Mouse (Mus musculus) macrophage (primary cell): Measurements from ENCODE around the gene Ano6. TPM values are rescaled to one million over a fixed set of nuclear protein-coding genes. Genes with fewer than 3 reads are reported as not detected.

Experiments used
- H3K27ac ChIP-seq: fragments of 350-480 bp; formaldehyde crosslinking; 2 replicates; pipeline ENCODE4 v1.9.0; 2021
- H3K36me3 ChIP-seq: fragments of 350-480 bp; formaldehyde crosslinking; 2 replicates; pipeline ENCODE4 v1.9.0; 2021; ENCODE audit errors: inconsistent target
- H3K4me3 ChIP-seq: fragments of 350-480 bp; formaldehyde crosslinking; 2 replicates; pipeline ENCODE4 v1.9.0; 2021; ENCODE audit errors: inconsistent target
- H3K79me2 ChIP-seq: fragments of 350-480 bp; formaldehyde crosslinking; 2 replicates; pipeline ENCODE4 v1.9.0; 2021; ENCODE audit errors: inconsistent target
- whole genome bisulfite sequencing: methylation state at CpG from one replicate; pipeline ENCODE4 v1.1.7; 2026; ENCODE audit warnings: inconsistent platforms; ENCODE audit not compliant: missing documents; 5-methylcytosine and 5-hydroxymethylcytosine counted together
- polyA plus RNA-seq: library from polyadenylated mRNA; stranded (reverse); fragments of 250-400 nt; gene quantifications from 3 replicates; pipeline ENCODE4 v1.2.4, GENCODE M21; 2018; ENCODE audit warnings: inconsistent platforms

Ano6 gene
- polyA plus RNA-seq, 1 experiment from 2014 or later: 124 TPM

DNA sequence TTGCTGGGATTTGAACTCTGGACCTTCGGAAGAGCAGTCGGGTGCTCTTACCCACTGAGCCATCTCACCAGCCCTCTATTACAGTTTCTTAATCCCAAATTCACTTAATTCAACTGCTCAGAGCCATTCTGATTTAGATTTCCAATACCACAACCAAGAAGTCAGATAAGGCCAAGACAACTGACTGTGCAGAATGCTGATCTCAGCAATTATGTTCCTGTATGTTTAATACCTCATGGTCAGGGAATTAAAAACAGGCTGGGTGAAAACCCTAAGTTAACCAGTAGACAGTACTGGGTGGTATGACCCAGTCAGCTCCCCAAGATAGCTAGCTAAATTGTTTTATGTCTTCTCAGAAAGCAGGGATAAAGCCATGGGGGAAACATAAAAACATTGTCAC is 176.3 kb downstream of the Ano6 start:
- H3K4me3 ChIP-seq: no peak overlapping the region
- WGBS: no CpG with 5 or more reads among the region's 2 CpGs
- no peaks in the 10 kb centered on the region for H3K79me2 ChIP-seq
- H3K27ac ChIP-seq: no peak overlapping the region
- H3K36me3 ChIP-seq: peaks cover 51% of the 10 kb centered on the region

DNA sequence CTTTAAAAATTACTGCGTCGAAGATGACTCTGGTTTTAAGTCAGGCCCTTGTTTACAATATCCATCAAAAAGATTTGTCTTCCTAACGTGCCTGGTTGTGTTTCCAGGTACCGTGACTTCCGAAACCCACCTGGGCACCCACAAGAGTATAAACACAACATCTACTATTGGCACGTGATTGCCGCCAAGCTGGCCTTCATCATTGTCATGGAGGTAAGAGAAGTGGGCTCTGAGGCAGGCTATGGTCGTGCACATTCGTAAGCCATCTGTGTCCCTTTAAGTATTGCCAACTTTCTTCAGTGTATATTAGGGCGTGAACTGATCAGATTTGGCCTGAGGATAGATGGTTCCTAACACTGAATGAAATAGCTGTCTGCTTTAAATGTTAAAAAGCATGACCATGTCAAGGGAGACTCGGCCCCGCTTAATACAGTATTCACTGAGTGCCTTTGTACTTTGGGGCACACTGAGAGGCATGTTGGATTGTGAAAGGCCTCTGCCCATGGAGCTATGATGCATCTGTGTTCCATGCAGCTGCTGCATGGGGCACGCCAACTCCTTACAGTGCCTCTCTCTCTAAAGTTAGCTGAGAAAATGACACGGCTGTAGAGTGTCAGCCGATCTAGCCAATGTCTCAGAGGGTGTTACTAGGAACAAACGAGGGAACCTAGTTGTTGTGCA is 177.0 kb downstream of the Ano6 start:
- Histone ChIP-seq H3K27ac (no peak overlapping the region), H3K4me3 (no peak overlapping the region), H3K36me3 (peaks cover 58% of the 10 kb centered on the region), H3K79me2 (no peaks in the 10 kb centered on the region)
- WGBS: 96% methylated on average over 16 of the region's 16 CpGs

DNA sequence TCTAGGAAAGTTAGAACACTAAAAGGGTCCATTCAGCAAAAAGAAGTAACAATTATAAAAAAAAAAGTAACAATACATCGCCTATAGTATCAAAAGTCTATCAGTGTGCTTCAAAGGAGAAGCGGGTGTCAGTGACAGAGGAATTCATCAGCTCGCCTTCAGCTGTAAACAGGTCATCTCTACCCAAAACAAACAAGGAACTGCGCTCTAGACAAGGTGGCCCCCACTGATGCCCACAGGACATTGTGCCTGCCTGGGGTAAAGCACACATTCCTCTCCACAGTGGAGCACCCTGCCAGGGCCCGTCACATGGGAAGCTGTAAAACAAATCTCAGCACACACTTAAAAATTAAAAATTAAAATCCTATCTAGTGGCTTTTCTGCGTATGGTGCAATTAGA is 179.0 kb downstream of the Ano6 start:
- Histone ChIP-seq H3K36me3 (peaks cover 71% of the 10 kb centered on the region), H3K4me3 (no peak overlapping the region), H3K27ac (no peak overlapping the region), H3K79me2 (no peaks in the 10 kb centered on the region)
- WGBS: 96% methylated on average over 5 of the region's 6 CpGs

DNA sequence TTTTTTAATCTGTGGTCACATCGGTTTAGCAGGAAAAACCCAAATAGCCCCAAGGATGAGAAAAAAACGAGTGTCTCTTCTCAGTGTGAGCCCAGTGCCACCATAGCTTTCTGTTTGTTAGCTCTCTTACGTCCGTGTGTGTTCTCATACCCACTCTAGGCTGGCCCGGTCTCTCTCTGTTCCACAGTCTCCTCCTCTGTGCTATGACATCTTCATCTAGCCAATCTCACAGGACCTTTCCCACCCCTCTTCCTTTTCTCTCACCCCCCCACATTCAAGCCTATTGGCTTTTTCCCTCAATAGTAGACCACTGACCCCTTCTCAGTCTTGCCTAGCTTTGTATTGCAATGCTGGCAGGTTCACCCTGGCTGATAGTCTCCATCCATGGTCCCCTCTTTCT is 179.5 kb downstream of the Ano6 start:
- Histone ChIP-seq H3K4me3 (no peak overlapping the region), H3K27ac (no peak overlapping the region), H3K79me2 (no peaks in the 10 kb centered on the region), H3K36me3 (peaks cover 71% of the 10 kb centered on the region)
- WGBS: 98% methylated on average over 5 of the region's 5 CpGs

DNA sequence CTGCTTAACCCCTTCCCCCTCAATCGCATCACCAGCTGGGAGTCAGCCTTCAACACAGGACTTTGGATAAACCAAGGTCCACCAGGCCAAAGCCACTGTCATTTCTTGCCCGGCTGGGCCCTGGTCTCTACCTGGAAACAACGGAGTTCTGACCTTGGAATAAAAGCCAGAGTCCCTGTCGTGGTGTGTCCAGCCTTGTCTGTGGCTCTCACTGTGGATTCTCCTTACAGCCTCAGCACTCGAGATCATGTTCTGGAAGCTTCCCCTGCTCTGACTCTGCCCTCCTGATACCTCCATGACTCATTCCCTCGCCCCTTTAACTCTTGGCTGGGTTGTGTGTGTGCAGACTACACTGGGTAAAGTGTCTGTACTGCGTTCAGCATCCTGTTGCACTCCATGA is 180.0 kb downstream of the Ano6 start:
- peaks cover 71% of the 10 kb centered on the region for H3K36me3 ChIP-seq
- WGBS: 88% methylated on average over 7 of the region's 7 CpGs

DNA sequence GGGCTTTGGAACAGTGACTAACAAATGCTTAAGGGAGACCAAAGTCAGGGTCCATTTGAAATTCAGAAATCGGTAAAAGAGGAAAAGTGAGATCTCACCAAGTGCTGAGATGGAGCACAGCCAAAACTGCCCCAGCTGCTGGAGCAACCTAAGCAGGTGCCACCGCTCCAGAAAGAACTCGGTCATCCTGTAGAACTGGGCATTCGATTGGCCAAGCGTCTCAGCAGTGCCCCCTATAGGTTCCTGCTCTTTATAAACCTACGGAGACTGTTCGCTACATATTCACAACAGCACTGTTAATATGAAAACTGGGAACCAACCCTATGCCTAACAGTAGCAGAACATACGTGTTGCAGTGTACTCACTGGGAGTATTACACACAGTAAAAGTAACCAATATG is 180.7 kb downstream of the Ano6 start:
- WGBS: 95% methylated on average over 8 of the region's 8 CpGs
- Histone ChIP-seq H3K36me3 (peaks cover 68% of the 10 kb centered on the region), H3K27ac (no peak overlapping the region), H3K4me3 (no peak overlapping the region), H3K79me2 (no peaks in the 10 kb centered on the region)

More for the DNA sequence above, 180.0 kb downstream of the Ano6 start:
- Histone ChIP-seq H3K79me2 (no peaks in the 10 kb centered on the region), H3K4me3 (no peak overlapping the region), H3K27ac (no peak overlapping the region)

DNA sequence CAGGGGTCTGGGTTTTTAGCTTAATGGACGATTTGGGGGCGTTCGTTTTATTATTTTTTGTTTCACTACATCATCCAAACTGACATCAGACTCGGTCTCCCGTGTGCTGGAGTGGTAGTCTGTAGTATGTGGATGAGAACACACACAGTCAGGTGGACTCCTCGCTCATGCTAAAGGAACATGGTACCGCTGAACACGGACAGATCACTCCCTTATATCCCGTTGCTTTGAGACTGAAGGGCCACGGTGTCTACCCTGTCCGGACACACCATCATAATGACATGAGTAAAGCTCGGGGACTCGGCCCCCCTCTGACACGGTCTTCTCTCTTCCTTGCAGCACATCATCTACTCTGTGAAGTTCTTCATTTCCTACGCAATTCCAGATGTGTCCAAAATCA is 181.5 kb downstream of the Ano6 start:
- no peak overlapping the region for H3K27ac ChIP-seq
- 92% methylated on average over 15 of the region's 15 CpGs for WGBS
- peaks cover 63% of the 10 kb centered on the region for H3K36me3 ChIP-seq
- H3K4me3 ChIP-seq: no peak overlapping the region
- H3K79me2 ChIP-seq: no peaks in the 10 kb centered on the region

DNA sequence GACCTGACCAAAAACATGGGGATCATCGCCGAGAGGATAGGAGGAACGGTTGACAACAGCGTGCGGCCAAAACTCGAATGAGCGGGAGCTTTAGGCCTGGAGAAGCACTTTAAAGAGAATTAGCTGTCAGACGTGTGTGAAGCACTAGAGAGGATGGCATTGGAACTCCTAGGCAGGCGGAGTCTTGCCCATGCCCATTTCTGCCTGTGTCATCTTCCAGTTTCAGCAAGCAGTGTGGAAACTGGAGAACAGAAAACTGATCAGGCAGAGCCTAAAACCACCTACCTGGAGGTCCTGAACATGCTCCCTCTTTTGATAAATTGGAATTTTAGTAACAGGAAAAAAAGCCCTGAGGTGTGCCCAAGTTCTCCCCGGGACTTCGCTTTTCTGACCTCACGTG is 182.0 kb downstream of the Ano6 start:
- 98% methylated on average over 10 of the region's 12 CpGs for WGBS
- Histone ChIP-seq H3K4me3 (no peak overlapping the region), H3K36me3 (peaks cover 58% of the 10 kb centered on the region), H3K27ac (no peak overlapping the region), H3K79me2 (no peaks in the 10 kb centered on the region)

DNA sequence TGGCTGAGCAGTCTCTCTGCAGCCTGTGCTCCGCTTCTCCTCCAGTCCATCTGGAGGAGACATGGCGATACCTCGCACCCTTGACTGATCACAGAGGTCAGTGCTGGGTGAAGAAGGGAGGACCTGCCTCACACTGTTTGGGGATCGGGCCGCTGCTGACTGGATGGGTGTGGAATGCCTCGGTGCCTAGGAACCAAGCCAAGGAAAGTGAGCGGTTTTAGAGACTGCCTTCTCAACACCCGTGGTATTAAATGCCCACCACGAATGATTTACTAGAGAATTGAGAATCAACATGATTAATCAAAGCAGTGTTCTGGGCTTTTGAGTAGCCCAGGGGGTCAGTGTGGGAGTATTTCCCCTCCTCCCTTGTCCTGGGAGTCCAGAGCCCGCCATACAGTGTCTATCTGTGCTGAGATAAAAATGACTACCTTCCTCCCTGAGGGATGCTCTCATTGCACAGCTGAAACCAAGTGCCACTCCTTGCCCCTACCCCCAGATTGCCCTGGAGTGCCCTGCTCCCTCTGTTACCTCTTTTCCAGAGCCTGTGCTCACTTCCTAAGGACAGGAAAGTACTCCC is 183.5 kb downstream of the Ano6 start:
- WGBS: 96% methylated on average over 10 of the region's 10 CpGs
- Histone ChIP-seq H3K36me3 (peaks cover 44% of the 10 kb centered on the region), H3K79me2 (no peaks in the 10 kb centered on the region), H3K27ac (no peak overlapping the region), H3K4me3 (no peak overlapping the region)

DNA sequence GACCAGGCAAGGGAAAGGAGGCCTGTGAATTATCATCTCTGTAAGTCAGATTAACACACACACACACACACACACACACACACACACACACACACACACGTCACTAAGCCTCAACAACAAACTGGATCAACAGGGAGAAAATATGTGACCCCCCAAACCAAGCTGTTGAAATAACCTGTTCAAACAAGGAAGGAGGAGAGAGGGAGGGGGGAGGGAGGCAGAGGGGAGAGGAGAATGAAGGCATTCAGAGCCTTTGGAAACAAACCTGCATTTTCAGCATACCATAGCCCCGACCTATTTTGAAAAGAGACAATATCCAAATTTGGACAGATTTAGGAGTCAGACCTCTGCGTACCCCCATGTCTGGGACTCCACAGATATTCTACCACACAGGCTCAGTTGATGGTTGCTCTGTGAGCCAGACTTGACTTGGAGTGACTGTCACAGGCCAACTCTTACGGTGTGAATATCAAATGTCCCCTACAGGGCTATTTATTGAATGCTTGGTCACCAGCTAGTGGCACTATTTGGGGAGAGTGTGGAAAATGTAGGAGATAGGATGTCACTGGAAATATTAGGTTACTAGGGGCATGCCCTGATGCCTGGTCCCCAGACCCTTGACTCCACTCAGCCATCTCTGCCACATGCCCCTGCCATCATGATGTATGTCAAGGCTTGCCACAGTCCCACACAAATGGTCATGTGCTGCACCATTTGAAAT is 185.7 kb downstream of the Ano6 start:
- 90% methylated on average over 4 of the region's 4 CpGs for WGBS
- H3K36me3 ChIP-seq: peaks cover 26% of the 10 kb centered on the region

DNA sequence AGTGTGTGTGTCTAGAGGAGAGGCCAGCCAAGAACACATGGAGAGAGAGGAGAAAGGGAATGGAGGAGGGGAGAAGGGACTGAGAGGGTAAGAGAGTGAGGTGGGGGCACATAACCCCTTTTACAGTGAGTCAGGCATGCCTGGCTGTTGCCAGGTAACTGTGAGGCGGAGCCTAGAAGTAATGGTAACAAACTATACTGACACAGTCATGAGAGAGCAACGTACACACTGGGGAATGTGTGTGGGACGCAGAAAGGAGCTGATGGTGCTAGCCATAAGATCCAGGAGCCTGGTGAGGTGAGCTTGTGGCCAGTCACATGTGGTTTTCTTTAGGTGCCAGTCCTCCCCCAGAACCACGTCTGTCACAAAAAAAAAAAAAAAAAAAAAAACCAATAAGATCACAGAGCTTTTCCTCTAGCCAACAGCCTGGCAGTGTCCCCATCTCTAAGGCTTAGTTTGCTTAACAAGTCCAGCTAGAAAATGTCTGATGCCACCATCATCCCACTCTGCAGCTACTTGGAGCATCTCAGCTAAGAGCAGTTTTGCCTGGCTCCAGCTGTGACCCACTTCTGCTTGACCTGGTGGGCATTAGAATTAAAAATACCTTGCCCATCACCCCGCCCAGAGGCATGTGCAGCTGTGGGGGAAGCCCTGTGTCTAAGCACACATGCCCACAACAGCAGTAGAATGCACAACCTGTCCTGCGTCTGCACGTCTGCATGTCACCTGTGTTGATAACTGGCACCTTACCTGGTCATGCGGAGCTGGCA is 186.7 kb downstream of the Ano6 start:
- Histone ChIP-seq H3K79me2 (no peaks in the 10 kb centered on the region), H3K4me3 (no peak overlapping the region), H3K36me3 (peaks cover 16% of the 10 kb centered on the region), H3K27ac (no peak overlapping the region)
- 91% methylated on average over 7 of the region's 8 CpGs for WGBS

More for the DNA sequence above, 185.7 kb downstream of the Ano6 start:
- Histone ChIP-seq H3K27ac (no peak overlapping the region), H3K79me2 (no peaks in the 10 kb centered on the region), H3K4me3 (no peak overlapping the region)

DNA sequence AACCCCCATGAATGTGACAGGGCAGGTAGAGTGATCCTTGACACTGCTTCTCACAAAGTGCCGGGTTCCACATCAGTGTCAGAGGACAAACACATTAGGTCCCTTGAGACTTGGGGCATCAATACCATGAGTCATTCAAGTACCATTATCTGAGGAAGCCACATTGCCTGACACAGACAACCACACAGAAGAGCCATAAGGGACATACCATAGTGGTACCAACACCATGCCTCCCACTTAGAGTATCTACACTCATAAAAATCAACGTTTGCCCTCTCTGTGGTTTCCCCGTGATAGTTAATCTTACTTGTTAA is 187.3 kb downstream of the Ano6 start:
- Histone ChIP-seq H3K36me3 (peaks cover 10% of the 10 kb centered on the region; the same call in 1 of the 2 replicates), H3K27ac (no peak overlapping the region), H3K79me2 (no peaks in the 10 kb centered on the region), H3K4me3 (no peak overlapping the region)
- 81% methylated on average over 3 of the region's 3 CpGs for WGBS

DNA sequence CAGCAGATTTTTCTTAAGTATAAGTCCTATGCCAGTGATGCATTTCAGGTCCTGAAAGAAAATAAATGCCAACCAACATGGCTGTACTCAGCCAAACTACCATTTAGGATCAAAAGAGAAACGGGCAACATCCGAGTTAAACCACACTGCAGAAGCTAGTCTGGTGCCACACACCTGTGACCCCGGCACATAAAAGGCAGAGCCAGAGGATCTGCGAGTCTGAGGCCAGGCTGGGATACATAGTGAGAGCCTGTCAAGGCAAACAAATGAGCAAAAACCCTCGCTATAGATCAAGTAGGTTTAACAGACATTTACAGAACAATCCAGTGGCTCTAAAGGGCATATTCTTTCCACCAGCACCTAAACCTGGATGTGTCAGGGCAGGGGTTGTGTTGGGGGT is 190.0 kb downstream of the Ano6 start:
- no peak overlapping the region for H3K4me3 ChIP-seq
- WGBS: 91% methylated on average over 5 of the region's 5 CpGs
- no peaks in the 10 kb centered on the region for H3K79me2 ChIP-seq
- H3K27ac ChIP-seq: no peak overlapping the region
- H3K36me3 ChIP-seq: no peaks in the 10 kb centered on the region

DNA sequence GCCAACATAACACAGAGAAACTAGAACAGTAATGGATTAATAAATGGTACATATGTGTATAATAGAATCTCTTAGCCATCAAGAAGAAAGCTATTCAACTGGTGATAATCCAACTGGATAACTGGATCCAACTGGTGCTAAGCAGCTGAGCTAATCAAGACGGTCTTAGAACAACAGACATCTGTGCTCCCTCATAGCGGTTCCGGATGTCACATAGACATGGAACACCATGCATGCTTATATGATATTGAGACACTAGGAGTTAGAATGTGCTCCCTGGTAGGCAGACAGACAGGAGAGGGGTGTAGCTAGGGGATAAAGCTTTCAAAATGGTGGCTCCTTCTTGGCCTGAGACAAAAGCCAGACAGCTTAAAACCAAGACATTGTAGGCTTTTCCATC is 197.3 kb downstream of the Ano6 start:
- WGBS: 88% methylated on average over 3 of the region's 3 CpGs
- no peak overlapping the region for H3K4me3 ChIP-seq
- no peaks in the 10 kb centered on the region for H3K79me2 ChIP-seq
- no peak overlapping the region for H3K27ac ChIP-seq
- no peaks in the 10 kb centered on the region for H3K36me3 ChIP-seq
